Mouse (Mus musculus) midbrain, embryonic 14.5 days (tissue): ENCODE measurements at regions not wholly inside any gene's neighbourhood (a gene's known extent, or its start where the extent isn't known, plus 50 kb on each side); places are given as distances from the start of the nearest gene placed in this dataset.

ENCODE experiments used
- ATAC-seq: fragments of 200-750 bp; cut with Nextera tagmentation; 2 replicates; pipeline ENCODE4 v1.8.0; 2017; ENCODE audit warnings: moderate number of reproducible peaks, moderate library complexity; ENCODE audit not compliant: low FRiP score, low TSS enrichment
- DNase-seq: peaks from one replicate; pipeline ENCODE4 v3.0.0-alpha.2; 2015
- H3K27ac ChIP-seq: fragments of 300-500 bp; sonication (generic); replicated peaks from 2 replicates; pipeline ENCODE4 v1.5.1; 2014; ENCODE audit warnings: mild to moderate bottlenecking, low read depth, low read length, moderate library complexity
- H3K27me3 ChIP-seq: fragments of 300-500 bp; sonication (generic); 2 replicates; pipeline ENCODE4 v1.6.1; 2014; ENCODE audit warnings: low read length, control low read depth, mixed read lengths; ENCODE audit not compliant: control insufficient read depth, insufficient read depth
- H3K36me3 ChIP-seq: fragments of 300-500 bp; sonication (generic); 2 replicates; pipeline ENCODE4 v1.6.1; 2014; ENCODE audit warnings: low read length, control low read depth; ENCODE audit not compliant: control insufficient read depth, insufficient read depth
- H3K4me1 ChIP-seq: fragments of 300-500 bp; sonication (generic); 2 replicates; pipeline ENCODE4 v1.6.1; 2014; ENCODE audit warnings: mild to moderate bottlenecking, antibody characterized with exemption, low read length, control low read depth; ENCODE audit not compliant: control insufficient read depth, insufficient read depth
- H3K4me2 ChIP-seq: fragments of 300-500 bp; sonication (generic); 2 replicates; pipeline ENCODE4 v1.6.1; 2014; ENCODE audit warnings: mild to moderate bottlenecking, low read length, moderate library complexity
- H3K4me3 ChIP-seq: fragments of 300-500 bp; sonication (generic); replicated peaks from 2 replicates; pipeline ENCODE4 v1.5.1; 2014; ENCODE audit warnings: low read depth, low read length
- H3K9ac ChIP-seq: fragments of 300-500 bp; sonication (generic); replicated peaks from 2 replicates; pipeline ENCODE4 v1.6.1; 2014; ENCODE audit warnings: mild to moderate bottlenecking, low read length, moderate library complexity
- H3K9me3 ChIP-seq: fragments of 300-500 bp; sonication (generic); 2 replicates; pipeline ENCODE4 v1.6.1; 2016; ENCODE audit warnings: low read length, control low read depth, mixed read lengths; ENCODE audit not compliant: control insufficient read depth
- WGBS: fragments of 180-500 bp; shearing (Covaris S2); extraction: QIAGEN DNeasy Blood & Tissue Kit; methylation state at CpG from one replicate; pipeline ENCODE4 v1.1.7; 2014; 5-methylcytosine and 5-hydroxymethylcytosine counted together

- Histone ChIP-seq H3K36me3 (no peaks in the 10 kb centered on the region), H3K4me2 (no peak overlapping the region), H3K4me3 (no peak overlapping the region), H3K9me3 (no peaks in the 10 kb centered on the region), H3K27me3 (no peaks in the 10 kb centered on the region), H3K9ac (no peak overlapping the region), H3K27ac (no peak overlapping the region), H3K4me1 (no peaks in the 10 kb centered on the region)
- ATAC-seq (no peak), DNase-seq (peak; percentile 80)
- 42% methylated on average over 5 of the region's 5 CpGs for whole genome bisulfite sequencing
Observed at GRCm38 (mm10) chr14:114913238-114913637, 178.8 kb upstream of the Gpc5 start.

DNA sequence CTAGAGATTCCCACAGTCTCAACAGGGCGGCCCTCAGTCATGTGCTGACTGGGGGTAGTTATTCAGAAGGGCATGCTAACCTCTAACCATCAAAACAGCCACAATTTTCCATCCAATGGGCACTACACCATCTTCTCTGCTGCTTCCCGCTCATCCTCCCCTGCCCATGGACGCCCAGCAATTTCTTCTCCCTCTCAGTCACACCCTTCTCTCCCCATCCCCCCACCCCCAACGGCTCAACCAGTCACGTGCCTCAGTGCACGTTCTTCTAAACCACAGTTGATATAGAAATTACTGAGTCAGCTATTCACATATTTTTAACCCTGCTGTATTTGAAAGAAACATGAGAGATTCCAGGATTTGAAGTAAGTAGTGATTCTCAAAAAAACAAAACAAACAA is 146.3 kb upstream of the Gpc5 start:
- Histone ChIP-seq H3K9ac (no peak overlapping the region), H3K4me2 (no peak overlapping the region), H3K27me3 (no peaks in the 10 kb centered on the region; the same call in 1 of the 2 replicates), H3K9me3 (no peaks in the 10 kb centered on the region), H3K27ac (no peak overlapping the region), H3K4me3 (no peak overlapping the region), H3K4me1 (0 out of 2 replicates have a peak, but pooled peaks cover 7% of the 10 kb centered on the region), H3K36me3 (no peaks in the 10 kb centered on the region)
- WGBS, result 84% methylated on average over 6 of the region's 6 CpGs
- no peak for ATAC-seq
- DNase-seq, result no peak

- Histone ChIP-seq H3K9me3 (no peaks in the 10 kb centered on the region), H3K27me3 (no peaks in the 10 kb centered on the region; the same call in 1 of the 2 replicates), H3K4me2 (no peak overlapping the region), H3K27ac (no peak overlapping the region), H3K4me1 (0 out of 2 replicates have a peak, but pooled peaks cover 7% of the 10 kb centered on the region), H3K36me3 (no peaks in the 10 kb centered on the region), H3K4me3 (no peak overlapping the region), H3K9ac (no peak overlapping the region)
- no peak for ATAC-seq
- 53% methylated on average over 7 of the region's 7 CpGs for WGBS
- no peak for DNase-seq
Observed at GRCm38 (mm10) chr14:114946321-114946720, 145.7 kb upstream of the Gpc5 start.

GRCm38 (mm10) chr14:114948341-114949155 is 143.5 kb upstream of the Gpc5 start:
- Histone ChIP-seq H3K4me3 (peak overlapping the region; percentile 26), H3K9ac (peak overlapping the region; percentile 34), H3K27ac (0 out of 2 replicates have a peak overlapping the region, but pooled peaks have one; percentile 37), H3K27me3 (no peaks in the 10 kb centered on the region; the same call in 1 of the 2 replicates), H3K9me3 (no peaks in the 10 kb centered on the region), H3K4me1 (peaks cover 15% of the 10 kb centered on the region), H3K36me3 (no peaks in the 10 kb centered on the region), H3K4me2 (peak overlapping the region; percentile 55)
- DNase-seq (peak; percentile 54), ATAC-seq (no peak)
- 29% methylated on average over 21 of the region's 21 CpGs for WGBS

- ATAC-seq, result no peak
- WGBS, result 43% methylated on average over 5 of the region's 5 CpGs
Observed at GRCm38 (mm10) chr14:114949156-114949496, 142.9 kb upstream of the Gpc5 start.

DNA sequence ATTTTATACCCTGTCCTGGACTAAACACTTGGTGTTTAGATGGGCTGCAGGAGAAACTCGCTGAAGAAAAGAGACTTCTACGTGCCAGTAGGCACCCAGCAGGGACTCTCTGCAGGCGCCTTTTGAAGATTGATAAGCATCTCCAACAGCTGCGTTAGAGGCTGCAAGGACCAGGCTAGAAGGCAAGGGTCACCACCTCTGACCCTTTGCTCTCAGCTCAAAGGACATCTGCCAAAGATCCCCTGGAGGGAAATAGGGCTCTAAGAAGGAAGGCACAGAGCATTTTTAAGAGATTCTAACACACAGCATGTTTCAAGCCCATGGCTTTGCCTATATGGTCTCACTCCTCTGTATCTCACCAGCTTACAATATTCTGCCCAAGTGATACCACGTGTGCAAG is 139.7 kb upstream of the Gpc5 start:
- Histone ChIP-seq H3K9me3 (no peaks in the 10 kb centered on the region), H3K4me2 (no peak overlapping the region), H3K27me3 (no peaks in the 10 kb centered on the region; the same call in 1 of the 2 replicates), H3K4me1 (peaks cover 18% of the 10 kb centered on the region), H3K27ac (no peak overlapping the region), H3K4me3 (no peak overlapping the region), H3K36me3 (no peaks in the 10 kb centered on the region), H3K9ac (no peak overlapping the region)
- ATAC-seq, result no peak
- WGBS, result 5% methylated on average over 5 of the region's 5 CpGs
- DNase-seq, result peak; percentile 22

More at GRCm38 (mm10) chr14:114949156-114949496, 142.9 kb upstream of the Gpc5 start:
- H3K27me3 ChIP-seq, result no peaks in the 10 kb centered on the region; the same call in 1 of the 2 replicates
- H3K9me3 ChIP-seq, result no peaks in the 10 kb centered on the region
- peaks cover 15% of the 10 kb centered on the region for H3K4me1 ChIP-seq
- H3K27ac ChIP-seq, result no peak overlapping the region
- DNase-seq, result no peak
- H3K9ac ChIP-seq, result no peak overlapping the region
- no peaks in the 10 kb centered on the region for H3K36me3 ChIP-seq
- peak overlapping the region; percentile 55 for H3K4me2 ChIP-seq
- no peak overlapping the region for H3K4me3 ChIP-seq

DNA sequence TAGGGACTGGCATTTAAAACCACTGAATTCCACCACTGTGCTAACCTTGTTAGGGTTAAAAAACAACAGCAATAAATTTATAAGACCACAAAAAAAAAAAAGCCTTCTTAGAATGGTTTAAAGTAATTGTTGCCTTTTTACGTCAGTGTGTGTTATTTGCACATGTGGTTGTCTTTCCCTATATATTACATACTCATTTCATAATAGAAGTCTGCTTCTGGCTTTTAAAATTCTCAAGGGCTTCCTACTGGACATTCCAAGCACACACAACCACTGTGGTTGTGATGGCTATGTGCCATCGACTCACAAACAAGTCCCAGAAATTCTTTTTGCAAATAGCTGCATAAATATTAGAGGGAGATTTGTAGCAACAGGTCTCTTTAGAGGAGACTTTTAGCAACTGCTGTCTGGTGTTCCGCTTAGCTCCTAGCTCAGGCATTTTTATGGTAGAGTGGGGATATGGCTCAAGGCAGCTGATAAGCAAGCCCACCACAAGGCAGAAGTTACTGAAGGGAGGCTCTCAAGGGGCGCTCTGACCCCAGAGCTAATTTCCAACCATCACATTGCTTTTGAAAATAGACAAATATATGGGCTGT is 138.8 kb upstream of the Gpc5 start:
- no peak overlapping the region for H3K4me2 ChIP-seq
- H3K4me3 ChIP-seq, result no peak overlapping the region
- no peaks in the 10 kb centered on the region for H3K36me3 ChIP-seq
- H3K27me3 ChIP-seq, result no peaks in the 10 kb centered on the region; the same call in 1 of the 2 replicates
- H3K4me1 ChIP-seq, result peaks cover 18% of the 10 kb centered on the region
- DNase-seq (no peak), ATAC-seq (no peak)
- no peak overlapping the region for H3K9ac ChIP-seq
- 32% methylated on average over 4 of the region's 4 CpGs for WGBS
- H3K27ac ChIP-seq, result no peak overlapping the region
- no peaks in the 10 kb centered on the region for H3K9me3 ChIP-seq

GRCm38 (mm10) chr14:114954287-114954686 is 137.7 kb upstream of the Gpc5 start:
- WGBS, result 18% methylated on average over 4 of the region's 4 CpGs
- DNase-seq (no peak), ATAC-seq (no peak)
- H3K27me3 ChIP-seq, result no peaks in the 10 kb centered on the region
- no peak overlapping the region for H3K4me3 ChIP-seq
- no peak overlapping the region for H3K4me2 ChIP-seq
- H3K36me3 ChIP-seq, result no peaks in the 10 kb centered on the region
- no peak overlapping the region for H3K27ac ChIP-seq
- no peaks in the 10 kb centered on the region for H3K9me3 ChIP-seq
- no peak overlapping the region for H3K9ac ChIP-seq
- H3K4me1 ChIP-seq, result peaks cover 10% of the 10 kb centered on the region

DNA sequence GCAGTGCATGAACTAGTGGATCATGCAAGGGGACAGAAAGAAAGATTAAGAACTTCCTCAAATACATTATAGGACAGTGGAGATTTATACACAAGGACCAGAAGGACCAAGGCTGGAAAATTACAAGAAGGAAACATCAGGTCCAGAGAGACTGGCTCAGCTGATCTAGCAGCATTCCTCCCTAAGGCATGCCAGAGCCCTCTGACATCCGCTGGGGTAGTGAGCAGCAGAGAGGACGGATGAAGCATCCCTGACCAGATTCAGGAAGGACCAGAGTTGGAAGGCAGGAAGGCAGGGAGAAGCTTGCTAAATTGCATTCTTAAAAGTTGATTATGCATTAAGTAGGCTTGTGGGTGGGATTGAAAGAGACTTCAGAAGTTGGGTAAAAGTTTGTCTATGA is 136.4 kb upstream of the Gpc5 start:
- no peak for DNase-seq
- 61% methylated on average over 2 of the region's 2 CpGs for WGBS

More for the DNA sequence above, 136.4 kb upstream of the Gpc5 start:
- no peaks in the 10 kb centered on the region for H3K36me3 ChIP-seq
- ATAC-seq, result no peak
- peaks cover 10% of the 10 kb centered on the region for H3K4me1 ChIP-seq
- no peak overlapping the region for H3K4me2 ChIP-seq
- H3K9ac ChIP-seq, result no peak overlapping the region
- no peaks in the 10 kb centered on the region for H3K9me3 ChIP-seq
- H3K27ac ChIP-seq, result no peak overlapping the region
- no peak overlapping the region for H3K4me3 ChIP-seq
- no peaks in the 10 kb centered on the region for H3K27me3 ChIP-seq
